Mouse (Mus musculus): ENCODE data around the gene Syngr1. TPM values are rescaled to one million over a fixed set of nuclear protein-coding genes. Genes with fewer than 3 reads are reported as not detected.

Gene Syngr1
- polyA plus RNA-seq, 1 experiment, result 113 TPM

DNA sequence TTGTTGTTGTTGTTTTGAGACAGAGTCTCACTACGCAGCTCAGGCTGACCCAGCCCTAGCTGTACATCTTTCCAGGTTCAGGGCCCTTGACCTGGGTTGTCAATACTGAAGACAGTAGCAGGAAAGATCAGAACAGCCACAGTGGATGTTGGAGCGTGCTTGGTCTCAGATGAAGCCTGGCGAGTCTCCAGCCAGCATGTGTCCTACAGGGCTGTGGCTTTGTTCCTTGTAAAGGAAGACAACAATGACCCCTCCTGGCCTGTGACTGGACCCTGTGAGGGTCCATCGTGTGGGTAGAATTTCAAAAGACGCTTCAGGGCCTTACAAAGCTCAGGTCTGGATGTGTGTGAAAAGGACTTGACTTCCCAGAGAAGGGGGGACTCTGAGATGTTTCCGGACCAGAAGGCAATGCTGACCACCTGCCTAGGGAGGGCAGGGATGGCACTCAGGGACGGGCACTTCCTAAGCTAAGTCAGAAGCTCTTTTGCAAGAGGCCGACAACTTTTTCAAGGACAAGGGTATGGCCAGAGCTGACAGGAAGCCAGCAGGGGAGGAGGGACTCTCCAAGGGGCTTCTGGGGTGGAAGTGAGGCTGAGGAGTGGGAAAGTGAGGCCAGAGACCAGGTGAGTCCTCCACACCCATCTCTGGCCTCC is 37.6 kb upstream of the Syngr1 start:
- H3K9me3 ChIP-seq, result no peaks in the 10 kb centered on the region
- H3K36me3 ChIP-seq (replicated peaks; ENCODE audit: low read length), result no peaks in the 10 kb centered on the region
- TF ChIP-seq FLI1 (IDR thresholded peaks at IDR 0.05; ENCODE audit: low read length) (no peak), GATA1 (IDR thresholded peaks at IDR 0.05; ENCODE audit: borderline replicate concordance, low read length) (no peak)
- peaks cover 24% of the 10 kb centered on the region for H3K27me3 ChIP-seq (replicated peaks)
- H3K4me3 ChIP-seq (replicated peaks), result no peak overlapping the region
- peaks cover 70% of the 10 kb centered on the region for H3K4me1 ChIP-seq

- Histone ChIP-seq H3K27me3 (replicated peaks) (peaks cover 17% of the 10 kb centered on the region), H3K4me1 (peaks cover 63% of the 10 kb centered on the region), H3K4me3 (replicated peaks) (peak overlapping the region; percentile 35), H3K36me3 (replicated peaks; ENCODE audit: low read length) (no peaks in the 10 kb centered on the region), H3K9me3 (no peaks in the 10 kb centered on the region)
- TF ChIP-seq FLI1 (IDR thresholded peaks at IDR 0.05; ENCODE audit: low read length), result no peak
- TF ChIP-seq GATA1 (IDR thresholded peaks at IDR 0.05; ENCODE audit: borderline replicate concordance, low read length), result no peak
Observed at GRCm38 (mm10) chr15:80054034-80054710, 37.0 kb upstream of the Syngr1 start.

DNA sequence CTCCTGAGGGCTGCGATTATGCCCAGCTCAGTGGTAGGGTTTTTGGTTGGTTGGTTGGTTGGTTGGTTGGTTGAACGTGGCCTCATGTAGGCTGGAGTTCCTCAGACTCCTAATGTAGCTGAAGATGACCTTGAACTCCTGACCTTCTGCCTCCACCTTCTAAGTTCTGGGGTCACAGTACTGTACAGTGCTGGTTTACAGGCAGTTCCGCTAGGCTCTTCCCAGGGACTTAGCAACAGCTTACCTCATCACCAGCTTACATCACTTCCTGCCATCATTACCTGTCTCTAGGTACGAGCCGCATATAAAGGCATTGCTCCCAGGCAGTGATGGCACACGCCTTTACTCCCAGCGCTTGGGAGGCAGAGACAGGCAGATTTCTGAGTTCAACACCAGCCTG is 33.0 kb upstream of the Syngr1 start:
- H3K36me3 ChIP-seq (replicated peaks; ENCODE audit: low read length), result no peaks in the 10 kb centered on the region
- H3K4me3 ChIP-seq (replicated peaks), result no peak overlapping the region
- H3K4me1 ChIP-seq, result peaks cover 40% of the 10 kb centered on the region
- peaks cover 35% of the 10 kb centered on the region for H3K27me3 ChIP-seq (replicated peaks)
- TF ChIP-seq FLI1 (IDR thresholded peaks at IDR 0.05; ENCODE audit: low read length) (no peak), GATA1 (IDR thresholded peaks at IDR 0.05; ENCODE audit: borderline replicate concordance, low read length) (no peak)
- H3K9me3 ChIP-seq, result peaks cover 5% of the 10 kb centered on the region

GRCm38 (mm10) chr15:80059606-80060005 is 31.5 kb upstream of the Syngr1 start:
- TF ChIP-seq GATA1 (IDR thresholded peaks at IDR 0.05; ENCODE audit: borderline replicate concordance, low read length) (no peak), FLI1 (IDR thresholded peaks at IDR 0.05; ENCODE audit: low read length) (no peak)
- Histone ChIP-seq H3K36me3 (replicated peaks; ENCODE audit: low read length) (no peaks in the 10 kb centered on the region), H3K9me3 (peaks cover 6% of the 10 kb centered on the region), H3K27me3 (replicated peaks) (peaks cover 46% of the 10 kb centered on the region), H3K4me1 (peaks cover 29% of the 10 kb centered on the region), H3K4me3 (replicated peaks) (no peak overlapping the region)

DNA sequence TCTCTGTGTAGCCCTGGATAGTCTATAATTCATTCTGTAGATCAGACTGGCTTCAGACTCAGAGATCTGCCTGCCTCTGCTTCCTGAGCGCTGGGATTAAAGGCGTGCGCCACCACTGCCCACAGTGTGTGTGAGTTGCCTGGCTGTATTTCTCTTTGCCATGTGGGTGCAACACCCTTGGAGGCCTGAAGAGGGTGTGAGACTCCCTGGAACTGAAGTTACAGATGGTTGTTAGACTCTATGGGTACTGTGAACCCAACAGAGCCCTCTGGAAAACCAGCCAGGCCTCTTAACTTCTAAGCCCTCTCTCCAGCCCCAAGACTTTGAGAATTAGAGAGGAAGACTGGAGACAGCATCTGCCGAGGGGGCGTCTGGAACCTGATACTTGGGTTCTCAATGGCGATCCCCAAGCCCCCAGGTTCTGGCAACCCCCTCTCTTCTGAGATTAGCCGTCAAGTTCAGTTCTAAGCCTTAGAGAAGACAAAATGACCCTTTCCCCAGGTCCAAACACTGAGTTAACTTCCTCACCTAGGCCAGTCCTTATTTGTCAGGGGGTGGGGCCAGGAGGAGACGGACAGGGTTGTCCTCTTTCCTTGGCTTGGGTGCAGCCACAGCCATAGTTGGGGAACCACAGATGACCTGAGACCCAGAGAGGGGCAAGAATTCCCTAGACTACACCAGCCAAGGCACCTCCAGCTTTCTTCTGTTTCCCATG is 30.6 kb upstream of the Syngr1 start:
- Histone ChIP-seq H3K9me3 (peaks cover 10% of the 10 kb centered on the region), H3K27me3 (replicated peaks) (peaks cover 52% of the 10 kb centered on the region), H3K4me1 (peaks cover 30% of the 10 kb centered on the region), H3K36me3 (replicated peaks; ENCODE audit: low read length) (no peaks in the 10 kb centered on the region), H3K4me3 (replicated peaks) (no peak overlapping the region)
- TF ChIP-seq FLI1 (IDR thresholded peaks at IDR 0.05; ENCODE audit: low read length) (no peak), GATA1 (IDR thresholded peaks at IDR 0.05; ENCODE audit: borderline replicate concordance, low read length) (no peak)

- Histone ChIP-seq H3K9me3 (peaks cover 10% of the 10 kb centered on the region), H3K4me1 (peaks cover 31% of the 10 kb centered on the region), H3K27me3 (replicated peaks) (peaks cover 52% of the 10 kb centered on the region), H3K36me3 (replicated peaks; ENCODE audit: low read length) (no peaks in the 10 kb centered on the region), H3K4me3 (replicated peaks) (no peak overlapping the region)
- TF ChIP-seq FLI1 (IDR thresholded peaks at IDR 0.05; ENCODE audit: low read length) (no peak), GATA1 (IDR thresholded peaks at IDR 0.05; ENCODE audit: borderline replicate concordance, low read length) (no peak)
Observed at GRCm38 (mm10) chr15:80061071-80061550, 30.0 kb upstream of the Syngr1 start.

DNA sequence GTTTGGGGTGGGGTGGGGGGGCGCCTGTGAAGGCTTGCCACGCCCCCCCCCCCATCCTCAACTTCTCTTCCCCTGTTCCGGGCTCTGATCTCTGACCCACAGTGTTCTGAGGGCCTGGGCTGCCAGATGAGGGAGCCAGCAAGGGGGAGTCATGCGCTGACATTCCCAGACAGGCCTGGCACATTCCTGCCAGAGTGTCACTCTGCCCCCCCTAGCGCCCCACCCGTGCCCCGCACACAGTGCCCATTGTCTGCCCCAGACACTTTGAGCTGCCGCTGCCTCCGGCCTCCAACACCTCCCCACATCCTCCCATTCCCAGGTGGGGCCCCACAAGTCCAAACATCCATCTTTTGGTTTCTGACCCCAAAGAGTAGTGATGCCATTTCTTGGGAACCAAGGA is 28.8 kb upstream of the Syngr1 start:
- H3K4me1 ChIP-seq, result peaks cover 35% of the 10 kb centered on the region
- no peaks in the 10 kb centered on the region for H3K36me3 ChIP-seq (replicated peaks; ENCODE audit: low read length)
- no peak overlapping the region for H3K4me3 ChIP-seq (replicated peaks)
- H3K9me3 ChIP-seq, result peaks cover 10% of the 10 kb centered on the region
- no peak for TF ChIP-seq GATA1 (IDR thresholded peaks at IDR 0.05; ENCODE audit: borderline replicate concordance, low read length)
- TF ChIP-seq FLI1 (IDR thresholded peaks at IDR 0.05; ENCODE audit: low read length), result no peak
- H3K27me3 ChIP-seq (replicated peaks), result peaks cover 46% of the 10 kb centered on the region

DNA sequence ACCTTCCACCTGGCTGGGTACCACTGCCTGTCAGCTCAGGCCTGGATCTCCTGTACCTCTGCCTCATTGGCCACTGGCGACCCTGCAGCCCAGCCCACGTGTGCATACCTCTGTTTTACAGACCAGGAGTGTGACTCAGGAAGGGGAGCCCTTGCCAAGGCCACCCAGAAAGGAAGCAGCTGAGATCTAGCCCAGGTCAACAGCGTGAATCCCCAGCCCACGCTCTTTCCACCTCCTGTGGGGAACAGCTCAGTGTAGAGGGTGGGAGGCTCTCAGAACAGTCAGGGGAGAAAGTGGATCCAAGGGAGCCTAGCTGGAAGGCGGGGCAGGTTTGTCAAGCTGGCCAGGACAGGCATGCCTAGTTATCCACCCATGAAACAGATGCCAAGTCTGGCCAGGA is 28.3 kb upstream of the Syngr1 start:
- H3K4me3 ChIP-seq (replicated peaks), result no peak overlapping the region
- peaks cover 36% of the 10 kb centered on the region for H3K4me1 ChIP-seq
- H3K36me3 ChIP-seq (replicated peaks; ENCODE audit: low read length), result no peaks in the 10 kb centered on the region
- H3K27me3 ChIP-seq (replicated peaks), result peaks cover 46% of the 10 kb centered on the region
- no peak for TF ChIP-seq GATA1 (IDR thresholded peaks at IDR 0.05; ENCODE audit: borderline replicate concordance, low read length)
- no peak for TF ChIP-seq FLI1 (IDR thresholded peaks at IDR 0.05; ENCODE audit: low read length)
- H3K9me3 ChIP-seq, result peaks cover 10% of the 10 kb centered on the region

DNA sequence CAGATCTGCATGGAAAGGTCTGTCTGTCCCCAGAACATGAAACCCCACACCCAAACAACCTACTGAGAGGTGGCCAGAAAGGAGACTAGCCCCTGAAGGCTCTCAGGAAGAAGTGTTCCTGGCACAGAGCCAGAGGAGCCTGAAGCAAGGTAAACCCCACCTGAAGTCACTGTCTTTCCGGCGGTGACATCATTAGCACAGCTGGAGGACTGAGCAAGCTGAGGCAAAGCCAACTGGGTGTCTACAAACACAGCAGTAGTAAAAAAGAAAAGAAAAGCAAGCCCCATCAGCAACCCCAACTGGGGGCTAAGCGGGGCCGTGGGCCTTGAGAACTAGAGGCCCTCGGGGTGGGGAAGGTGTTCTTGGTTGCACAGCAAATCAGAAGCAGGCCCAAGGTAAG is 26.2 kb upstream of the Syngr1 start:
- Histone ChIP-seq H3K4me3 (replicated peaks) (no peak overlapping the region), H3K27me3 (replicated peaks) (peaks cover 41% of the 10 kb centered on the region), H3K36me3 (replicated peaks; ENCODE audit: low read length) (no peaks in the 10 kb centered on the region), H3K4me1 (peaks cover 42% of the 10 kb centered on the region), H3K9me3 (peaks cover 10% of the 10 kb centered on the region)
- TF ChIP-seq FLI1 (IDR thresholded peaks at IDR 0.05; ENCODE audit: low read length), result no peak
- TF ChIP-seq GATA1 (IDR thresholded peaks at IDR 0.05; ENCODE audit: borderline replicate concordance, low read length), result no peak

DNA sequence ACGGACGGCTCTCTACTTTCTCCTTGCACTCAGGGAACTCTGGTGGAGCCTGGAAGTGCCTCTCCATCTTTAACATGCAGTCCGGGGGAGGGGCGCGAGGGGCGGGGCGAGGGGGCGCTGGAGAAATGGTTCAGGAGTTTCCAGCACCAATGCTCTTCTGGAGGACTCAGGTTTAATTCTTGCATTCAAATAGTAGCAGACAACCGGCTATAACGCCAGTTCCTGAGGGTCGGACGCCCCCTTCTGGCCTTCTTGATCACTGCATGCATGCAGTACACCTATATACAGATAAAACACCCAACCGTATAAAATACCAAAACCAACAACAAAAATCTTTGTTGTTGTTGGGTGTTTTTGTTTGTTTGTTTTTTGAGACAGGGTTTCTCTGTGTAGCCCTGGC is 25.7 kb upstream of the Syngr1 start:
- H3K36me3 ChIP-seq (replicated peaks; ENCODE audit: low read length), result no peaks in the 10 kb centered on the region
- peaks cover 8% of the 10 kb centered on the region for H3K9me3 ChIP-seq
- TF ChIP-seq GATA1 (IDR thresholded peaks at IDR 0.05; ENCODE audit: borderline replicate concordance, low read length) (no peak), FLI1 (IDR thresholded peaks at IDR 0.05; ENCODE audit: low read length) (no peak)
- H3K4me3 ChIP-seq (replicated peaks), result no peak overlapping the region
- peaks cover 46% of the 10 kb centered on the region for H3K4me1 ChIP-seq
- H3K27me3 ChIP-seq (replicated peaks), result peaks cover 40% of the 10 kb centered on the region

All from megakaryocyte, embryonic 14.5 days (primary cell).